Mouse (Mus musculus): ENCODE results near the gene Hsf4.

DNA sequence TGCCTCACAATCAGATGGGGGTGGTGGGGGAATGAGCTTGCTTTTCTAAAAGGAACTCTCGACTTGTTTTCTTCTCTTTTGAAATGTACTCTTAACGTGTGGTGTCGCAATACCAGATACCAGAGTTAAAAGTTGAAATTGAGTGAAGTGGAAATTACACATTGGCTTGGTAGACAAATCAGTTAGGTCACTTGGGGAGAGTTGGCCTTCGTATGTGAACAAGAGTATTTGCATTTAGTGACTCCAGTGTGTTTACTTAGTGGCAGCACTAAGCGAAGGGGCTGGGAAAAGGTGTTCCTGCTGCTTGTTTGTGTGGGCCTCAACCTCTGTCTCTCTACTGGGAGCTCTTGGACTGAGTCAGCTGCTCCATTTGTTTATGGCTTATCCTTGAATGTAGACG lies 43.7 kb upstream of the Hsf4 start:
- TF ChIP-seq CTCF (IDR thresholded peaks at IDR 0.05; ENCODE audit: low read depth) (no peak), EP300 (IDR thresholded peaks at IDR 0.05; ENCODE audit: low read depth) (no peak)

Measured in heart, postnatal 0 days (tissue).